In the genomic region with DNA sequence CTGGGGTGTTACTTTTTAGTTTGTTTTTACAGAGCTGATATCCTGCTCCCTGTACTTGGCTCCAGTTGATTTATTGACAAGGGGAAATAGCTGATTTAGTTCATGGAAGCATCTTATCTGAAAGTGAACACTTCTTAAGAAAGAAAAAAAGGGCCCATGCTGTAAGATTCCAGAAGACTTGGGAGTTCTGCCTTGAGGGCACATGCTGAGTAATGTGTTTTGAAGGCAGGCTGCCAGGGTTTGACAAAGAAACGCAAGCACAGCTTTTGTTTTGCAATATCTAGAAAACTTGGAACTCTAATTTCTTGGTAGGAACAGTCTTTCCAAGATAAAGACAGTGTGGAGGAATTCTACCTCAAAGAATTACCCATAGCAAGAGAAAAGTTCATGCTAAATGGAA, we compare ENCODE assay signal across 9 mouse cellular contexts.
A peak's percentile ranks its signal among the peaks of the same experiment; 100 is the strongest.
DNase-seq lines count a peak whose midpoint lies in the region; ATAC-seq and TF ChIP-seq lines count a peak whose summit lies in the region.
"Had no signal": no experiment of that assay in that cellular context is flagged by ENCODE, and none has a peak within 500 bp of the region (broad histone marks: within the 10 kb centered on the region; RNA-seq: fewer than 3 reads in every experiment).

No protein-coding gene starts in this region.

- DNase-seq in lung, embryonic 14.5 days: peak; percentile 78
- no peak for DNase-seq in lung, postnatal 4 days
- peak; percentile 45 for DNase-seq in brain, adult 2 months (ENCODE audit: low read depth, low spot score)
- peak; percentile 49 for DNase-seq in skeletal muscle tissue, adult 2 months (ENCODE audit: low read depth, low spot score)
- DNase-seq in spleen, postnatal 36 days (ENCODE audit: low spot score in 2 of 2): no peak
- no peak for DNase-seq in forebrain, embryonic 14.5 days (ENCODE audit: low spot score)

- H3K9ac ChIP-seq in lung, embryonic 14.5 days: no peak overlapping the region
- no peak overlapping the region for H3K9ac ChIP-seq in kidney, embryonic 15.5 days
- H3K9ac ChIP-seq in forebrain, embryonic 14.5 days (ENCODE audit: low read length): no peak overlapping the region
- H3K9ac ChIP-seq: forebrain, embryonic 13.5 days had no signal

- no peak overlapping the region for H3K27ac ChIP-seq in lung, embryonic 14.5 days (ENCODE audit: low read depth)
- peak overlapping the region; percentile 37; the same call in 1 of the 2 replicates for H3K27ac ChIP-seq in kidney, embryonic 15.5 days
- H3K27ac ChIP-seq in forebrain, embryonic 14.5 days (ENCODE audit: low read depth, low read length): no peak overlapping the region
- H3K27ac ChIP-seq: forebrain, embryonic 13.5 days had no signal

- H3K4me2 ChIP-seq in lung, embryonic 14.5 days: no peak overlapping the region
- no peak overlapping the region for H3K4me2 ChIP-seq in kidney, embryonic 15.5 days
- no peak overlapping the region for H3K4me2 ChIP-seq in forebrain, embryonic 14.5 days (ENCODE audit: low read length)
- H3K4me2 ChIP-seq: forebrain, embryonic 13.5 days had no signal

- H3K27me3 ChIP-seq in lung, embryonic 14.5 days (ENCODE audit: insufficient read depth, low read length): no peaks in the 10 kb centered on the region
- no peaks in the 10 kb centered on the region for H3K27me3 ChIP-seq in kidney, embryonic 15.5 days
- no peaks in the 10 kb centered on the region for H3K27me3 ChIP-seq in forebrain, embryonic 14.5 days (replicated peaks; ENCODE audit: control insufficient read depth, insufficient read depth, low read length)
- H3K27me3 ChIP-seq: forebrain, embryonic 13.5 days had no signal

- WGBS in lung, embryonic 14.5 days: 42% methylated on average over 1 of the region's 1 CpGs
- WGBS in kidney, embryonic 15.5 days: 40% methylated on average over 1 of the region's 1 CpGs
- 67% methylated on average over 1 of the region's 1 CpGs for WGBS in forebrain, embryonic 14.5 days

- H3K4me3 ChIP-seq in lung, embryonic 14.5 days (ENCODE audit: low read depth, low read length): no peak overlapping the region
- no peak overlapping the region for H3K4me3 ChIP-seq in kidney, embryonic 15.5 days (replicated peaks)
- H3K4me3 ChIP-seq in forebrain, embryonic 14.5 days (ENCODE audit: low read depth, low read length): no peak overlapping the region
- H3K4me3 ChIP-seq: forebrain, embryonic 13.5 days had no signal

- H3K36me3 ChIP-seq in lung, embryonic 14.5 days (ENCODE audit: insufficient read depth): no peaks in the 10 kb centered on the region
- H3K36me3 ChIP-seq in kidney, embryonic 15.5 days: no peaks in the 10 kb centered on the region
- H3K36me3 ChIP-seq in forebrain, embryonic 14.5 days (ENCODE audit: control insufficient read depth, insufficient read depth, low read length): no peaks in the 10 kb centered on the region
- H3K36me3 ChIP-seq: G1E had no signal

- no peak for TF ChIP-seq CTCF in lung, embryonic 14.5 days (IDR thresholded peaks at IDR 0.05; ENCODE audit: low read depth)

- no peaks in the 10 kb centered on the region for H3K4me1 ChIP-seq in lung, embryonic 14.5 days (ENCODE audit: insufficient read depth)
- peaks cover 15% of the 10 kb centered on the region for H3K4me1 ChIP-seq in kidney, embryonic 15.5 days
- no peaks in the 10 kb centered on the region for H3K4me1 ChIP-seq in forebrain, embryonic 14.5 days (ENCODE audit: control insufficient read depth, insufficient read depth, low read length)
- H3K4me1 ChIP-seq: forebrain, embryonic 13.5 days had no signal

- H3K9me3 ChIP-seq in lung, embryonic 14.5 days (ENCODE audit: low read depth, low read length): no peaks in the 10 kb centered on the region
- H3K9me3 ChIP-seq in kidney, embryonic 15.5 days (replicated peaks): no peaks in the 10 kb centered on the region
- H3K9me3 ChIP-seq in forebrain, embryonic 14.5 days (replicated peaks; ENCODE audit: control insufficient read depth, low read length): no peaks in the 10 kb centered on the region
- H3K9me3 ChIP-seq: forebrain, embryonic 13.5 days; G1E had no signal

- peak; percentile 44 for ATAC-seq in lung, embryonic 14.5 days (ENCODE audit: insufficient read depth)
- ATAC-seq in kidney, embryonic 15.5 days (replicated peaks; ENCODE audit: low FRiP score): no peak
- no peak for ATAC-seq in forebrain, embryonic 14.5 days
- ATAC-seq: forebrain, embryonic 13.5 days had no signal

Comparison
In these comparisons a context has a peak if more than half of its experiments do, and no peak if none do; other contexts are left out.
1. DNase-seq: peak in lung, embryonic 14.5 days (single experiment), brain, adult 2 months (single experiment) and skeletal muscle tissue, adult 2 months (single experiment); none in lung, postnatal 4 days (0 of 2), spleen, postnatal 36 days (0 of 2) and forebrain, embryonic 14.5 days (single experiment).